Mouse (Mus musculus) monocyte, adult 59 days (primary cell): ENCODE results near the gene Olfr1380. TPM values are rescaled to one million over a fixed set of nuclear protein-coding genes. Genes with fewer than 3 reads are reported as not detected.

ENCODE experiments used
- total RNA-seq, 2 experiments: library from RNA; stranded (reverse); gene quantifications; one replicate each; pipeline ENCODE4 v1.2.4; 2023

Gene Olfr1380
- total RNA-seq, result not detected

DNA sequence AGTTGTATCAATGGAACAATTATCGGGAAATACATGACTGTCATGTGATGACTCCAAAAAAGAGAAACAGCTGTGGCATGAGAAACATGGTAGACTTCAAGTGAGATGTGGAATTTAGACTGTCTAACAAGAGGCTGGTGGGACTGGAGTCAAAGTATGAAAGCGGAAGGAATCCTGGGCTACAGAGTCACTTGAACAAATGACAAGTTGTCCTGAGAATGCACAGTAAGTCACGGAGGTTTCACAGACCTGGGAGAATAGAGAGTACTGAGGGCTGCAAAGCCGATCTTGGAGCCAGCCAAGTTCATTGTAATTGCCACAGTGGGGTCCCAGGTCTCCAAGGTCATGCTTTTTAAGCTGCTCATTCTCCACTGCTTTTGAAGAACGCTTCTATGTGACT, at the start of gene Olfr1380:
Gene Olfr1380 (plus strand): TSS at position 301 of the 400 bp plus-strand sequence.

GRCm38 (mm10) chr11:49519348-49519747, 37.3 kb upstream of the Olfr1380 start, which contains the start of gene Olfr1383:
Gene Olfr1383, plus strand, starts transcription at chr11:49519648.

DNA sequence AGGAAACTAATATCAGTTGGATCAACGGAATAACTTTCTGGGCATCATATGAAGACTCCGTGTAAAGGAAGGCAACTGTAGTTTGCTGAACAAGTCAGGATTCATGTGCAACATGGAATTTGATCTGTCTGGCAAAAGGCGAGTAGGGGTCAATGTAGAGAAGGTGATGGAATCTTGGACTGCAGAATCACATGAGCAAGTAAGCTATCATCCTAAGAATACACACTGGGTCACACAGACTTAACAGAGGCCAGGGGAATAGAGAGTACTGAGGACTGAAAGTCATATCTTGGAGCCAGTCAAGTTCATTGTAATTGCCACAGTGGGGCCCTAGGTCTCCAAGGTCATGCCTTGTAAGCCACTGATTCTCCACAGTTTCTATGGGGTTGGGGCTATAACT, 28.7 kb upstream of the Olfr1380 start, which contains the start of gene Olfr1382:
Gene Olfr1382 (plus strand): TSS at position 301 of the 400 bp plus-strand sequence.

GRCm38 (mm10) chr11:49543149-49543548, 13.5 kb upstream of the Olfr1380 start, which contains the start of gene Olfr1381:
Gene Olfr1381, plus strand, starts transcription at chr11:49543449.

GRCm38 (mm10) chr11:49608938-49609867, 52.5 kb downstream of the Olfr1380 start, which contains the start of gene Flt4:
Gene Flt4, plus strand, starts transcription at chr11:49609263.

Other genes starting within 250 kb of the Olfr1380 start
- not detected for gene Olfr1391, start 234.1 kb upstream of the Olfr1380 start, total RNA-seq
- gene Olfr1390, start 221.7 kb upstream of the Olfr1380 start, total RNA-seq, result not detected
- not detected for gene Olfr1389, start 133.8 kb upstream of the Olfr1380 start, total RNA-seq
- gene Olfr1388, start 120.3 kb upstream of the Olfr1380 start, total RNA-seq, result under 1 TPM; 0.15 to 0.42 TPM
- gene Olfr1387, start 101.5 kb upstream of the Olfr1380 start, total RNA-seq, result not detected
- not detected for gene Olfr1386, start 91.8 kb upstream of the Olfr1380 start, total RNA-seq
- gene Olfr1385, start 67.8 kb upstream of the Olfr1380 start, total RNA-seq, result not detected
- gene Olfr1384, start 50.2 kb upstream of the Olfr1380 start, total RNA-seq, result not detected
- gene Olfr1383, start 37.2 kb upstream of the Olfr1380 start, total RNA-seq, result not detected
- gene Olfr1382, start 28.6 kb upstream of the Olfr1380 start, total RNA-seq, result not detected
- gene Olfr1381, start 13.4 kb upstream of the Olfr1380 start, total RNA-seq, result not detected
- gene Flt4, start 52.4 kb downstream of the Olfr1380 start, total RNA-seq, result not detected
- gene Scgb3a1, start 106.7 kb downstream of the Olfr1380 start, total RNA-seq, result not detected
- 10 to 100 TPM; 45.7 to 49.1 TPM for gene Cnot6, start 155.8 kb downstream of the Olfr1380 start, total RNA-seq
- not detected for gene Gfpt2, start 237.3 kb downstream of the Olfr1380 start, total RNA-seq